Mouse (Mus musculus) layer of hippocampus, adult 11-12 months (tissue): ENCODE results near the gene Slc35e3.

ENCODE experiments used
- DNase-seq: peaks from one replicate; pipeline ENCODE4 v3.0.0; 2022; ENCODE audit warnings: low spot score

The Slc35e3 gene

GRCm38 (mm10) chr10:117697561-117698115 is 48.5 kb downstream of the Slc35e3 start:
- no peak for DNase-seq

GRCm38 (mm10) chr10:117696827-117697560 is 49.2 kb downstream of the Slc35e3 start:
- no peak for DNase-seq

- DNase-seq = no peak
Observed at GRCm38 (mm10) chr10:117696021-117696826, 49.9 kb downstream of the Slc35e3 start.

- DNase-seq = no peak
Observed at GRCm38 (mm10) chr10:117695605-117696004, 50.6 kb downstream of the Slc35e3 start.

GRCm38 (mm10) chr10:117695027-117695426 is 51.1 kb downstream of the Slc35e3 start:
- no peak for DNase-seq

GRCm38 (mm10) chr10:117694255-117694953 is 51.8 kb downstream of the Slc35e3 start:
- DNase-seq = no peak

GRCm38 (mm10) chr10:117692953-117693352 is 53.2 kb downstream of the Slc35e3 start:
- no peak for DNase-seq

- DNase-seq = no peak
Observed at GRCm38 (mm10) chr10:117692173-117692572, 54.0 kb downstream of the Slc35e3 start.

GRCm38 (mm10) chr10:117691389-117691968 is 54.7 kb downstream of the Slc35e3 start:
- no peak for DNase-seq

- DNase-seq = no peak
Observed at GRCm38 (mm10) chr10:117690770-117691296, 55.3 kb downstream of the Slc35e3 start.

GRCm38 (mm10) chr10:117690101-117690352 is 56.1 kb downstream of the Slc35e3 start:
- no peak for DNase-seq

- no peak for DNase-seq
Observed at GRCm38 (mm10) chr10:117689297-117690100, 56.7 kb downstream of the Slc35e3 start.

- DNase-seq = no peak
Observed at GRCm38 (mm10) chr10:117688204-117689151, 57.7 kb downstream of the Slc35e3 start.

GRCm38 (mm10) chr10:117687577-117687976 is 58.6 kb downstream of the Slc35e3 start:
- DNase-seq = no peak

- DNase-seq = no peak
Observed at GRCm38 (mm10) chr10:117687018-117687417, 59.1 kb downstream of the Slc35e3 start.

GRCm38 (mm10) chr10:117685849-117686591 is 60.1 kb downstream of the Slc35e3 start:
- no peak for DNase-seq

GRCm38 (mm10) chr10:117685171-117685848 is 60.9 kb downstream of the Slc35e3 start:
- no peak for DNase-seq

GRCm38 (mm10) chr10:117684298-117685170 is 61.6 kb downstream of the Slc35e3 start:
- no peak for DNase-seq
